Mouse (Mus musculus): ENCODE measurements around the gene Col23a1.
"Not testable (repeated sequence)": the region's sequence is repeated elsewhere in the genome, so short reads cannot be mapped to it uniquely, and the experiment has no call there.

The Col23a1 gene

DNA sequence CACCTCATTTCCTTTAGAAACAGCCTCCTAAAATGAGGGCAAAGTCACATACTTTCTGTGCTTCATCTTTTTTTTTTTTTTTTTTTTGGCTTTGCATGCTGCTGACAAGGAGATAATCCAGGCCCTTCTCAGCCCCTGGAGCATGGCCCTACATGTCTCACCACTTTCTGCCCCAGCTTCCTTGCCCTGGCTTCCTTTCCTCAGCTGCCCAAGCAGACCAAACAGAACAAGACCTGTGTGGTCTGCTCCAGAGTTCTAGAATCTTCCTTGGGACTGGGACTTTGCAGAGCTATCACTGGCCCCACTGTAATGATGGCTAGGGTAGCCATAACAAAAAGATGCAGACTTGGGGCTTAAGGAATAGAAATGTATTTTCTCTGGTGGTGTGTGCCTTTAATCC is 300.3 kb downstream of the Col23a1 start:
- DNase-seq (ENCODE audit: low read depth, low spot score) = no peak

DNA sequence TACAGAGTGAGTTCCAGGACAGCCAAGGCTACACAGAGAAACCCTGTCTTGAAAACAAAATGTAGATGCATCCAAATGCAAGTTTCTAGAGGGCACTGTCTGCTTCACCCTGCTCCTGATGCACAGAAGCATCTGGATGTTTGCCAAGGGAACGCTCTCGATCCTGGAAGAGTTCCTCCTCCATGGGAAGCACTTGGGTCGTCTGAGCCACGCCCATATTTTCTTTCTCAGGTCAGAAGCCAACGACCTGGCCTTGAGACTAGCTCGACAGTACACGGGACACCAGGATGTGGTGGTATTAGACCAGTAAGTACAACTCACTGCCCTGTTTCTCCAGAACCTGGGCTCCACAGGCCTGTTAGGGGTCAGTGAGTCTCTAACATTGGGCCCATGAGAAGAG is 301.4 kb downstream of the Col23a1 start:
- no peak for DNase-seq (ENCODE audit: low read depth, low spot score)

GRCm38 (mm10) chr11:51591915-51592314 is 302.2 kb downstream of the Col23a1 start:
- no peak for DNase-seq (ENCODE audit: low read depth, low spot score)

GRCm38 (mm10) chr11:51593368-51593767 is 303.6 kb downstream of the Col23a1 start:
- DNase-seq (ENCODE audit: low read depth, low spot score) = no peak

GRCm38 (mm10) chr11:51593849-51594248 is 304.1 kb downstream of the Col23a1 start:
- DNase-seq (ENCODE audit: low read depth, low spot score) = no peak

- DNase-seq (ENCODE audit: low read depth, low spot score) = no peak
Observed at GRCm38 (mm10) chr11:51594715-51595350, 305.1 kb downstream of the Col23a1 start.

GRCm38 (mm10) chr11:51595459-51596083 is 305.9 kb downstream of the Col23a1 start:
- no peak for DNase-seq (ENCODE audit: low read depth, low spot score)

DNA sequence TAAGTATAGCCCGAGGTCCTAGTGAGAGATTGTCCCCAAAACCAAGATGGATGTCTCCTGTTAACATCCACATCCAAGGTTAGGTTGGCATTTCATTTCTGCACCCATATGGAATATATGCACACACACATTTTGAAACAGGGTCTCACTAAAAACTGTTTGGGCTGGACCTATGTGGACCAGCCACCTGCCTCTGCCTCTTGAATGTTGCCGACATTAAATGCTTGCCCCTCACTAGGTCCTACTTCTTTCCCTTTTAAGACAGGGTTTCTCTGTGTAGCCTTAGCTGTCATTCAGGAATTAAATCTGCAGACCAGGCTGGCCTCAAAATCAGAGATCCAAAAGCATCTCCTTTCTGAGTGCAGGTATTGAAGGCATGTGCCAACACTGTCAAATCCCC is 307.8 kb downstream of the Col23a1 start:
- DNase-seq (ENCODE audit: low read depth, low spot score) = no peak

GRCm38 (mm10) chr11:51602253-51602652 is 312.5 kb downstream of the Col23a1 start:
- DNase-seq (ENCODE audit: low read depth, low spot score) = no peak

- DNase-seq (ENCODE audit: low read depth, low spot score) = peak; percentile 76
Observed at GRCm38 (mm10) chr11:51605602-51606446, 316.1 kb downstream of the Col23a1 start.

- peak; percentile 97 for DNase-seq (ENCODE audit: low read depth, low spot score)
Observed at GRCm38 (mm10) chr11:51606447-51607095, 316.9 kb downstream of the Col23a1 start, which contains the start of gene Hnrnpab. Gene Hnrnpab, minus strand, starts transcription at chr11:51606847.

DNA sequence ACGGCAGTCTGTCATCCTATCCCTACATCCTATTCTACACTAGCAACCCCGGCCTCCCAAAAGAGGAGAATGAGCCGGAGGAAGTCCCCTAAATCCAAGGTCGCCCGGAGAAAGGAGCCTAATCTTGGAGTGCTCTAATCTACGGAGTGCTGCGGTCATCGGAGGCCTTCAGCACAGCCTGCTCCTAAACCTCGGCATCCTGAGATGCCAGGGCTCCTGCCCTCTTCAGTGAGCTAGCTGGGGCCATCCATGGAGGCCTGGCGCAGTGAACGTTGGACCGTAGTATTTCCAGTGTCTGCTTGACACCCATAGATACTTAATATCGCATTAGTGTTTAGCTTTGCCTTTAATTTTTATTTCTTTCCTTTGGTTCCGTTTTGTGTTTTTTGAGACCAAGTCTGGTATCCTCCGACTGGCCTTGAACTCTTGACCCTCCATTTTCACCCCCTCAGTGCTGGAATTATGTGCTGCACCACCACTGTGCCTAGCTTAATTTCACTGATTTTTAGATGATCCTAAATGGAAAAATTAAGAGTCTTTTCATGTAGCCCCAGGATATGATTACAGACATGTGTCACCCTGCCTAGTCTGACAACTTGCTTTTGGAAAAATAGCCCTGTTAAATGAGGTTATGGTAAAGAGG is 317.5 kb downstream of the Col23a1 start:
- no peak for DNase-seq (ENCODE audit: low read depth, low spot score)

DNA sequence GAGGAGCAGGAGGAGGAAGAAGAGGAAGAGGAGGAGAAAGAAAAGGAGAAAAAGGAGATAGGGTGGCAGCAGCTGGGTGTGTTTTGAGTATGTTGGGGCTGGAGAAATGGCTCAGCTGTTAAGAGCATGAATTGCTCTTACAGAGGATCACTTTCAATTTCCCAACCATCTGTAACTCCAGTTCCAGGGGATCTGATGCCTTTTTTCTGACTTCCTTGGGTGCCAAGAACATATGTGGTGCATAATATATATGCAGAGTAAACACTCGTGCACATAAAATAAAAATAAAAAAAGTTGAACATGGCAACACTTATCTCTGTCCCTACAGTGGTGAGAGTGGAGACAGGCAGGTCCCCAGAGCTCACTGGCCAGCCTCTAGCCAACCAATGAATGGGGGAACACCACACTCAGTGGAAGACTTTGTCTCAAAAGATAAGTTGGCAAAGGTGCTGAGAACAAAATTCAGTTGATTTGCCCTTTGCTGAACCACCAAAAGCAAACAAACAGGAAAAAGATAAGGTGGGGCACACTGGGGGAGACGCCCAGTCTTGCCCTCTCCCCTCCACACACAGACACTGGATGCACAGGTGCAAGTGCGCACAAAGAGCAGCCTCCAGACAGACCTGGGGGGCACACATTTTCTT is 319.7 kb downstream of the Col23a1 start:
- DNase-seq (ENCODE audit: low read depth, low spot score) = no peak

GRCm38 (mm10) chr11:51609940-51610339 is 320.2 kb downstream of the Col23a1 start:
- not testable (repeated sequence) for DNase-seq (ENCODE audit: low read depth, low spot score)

GRCm38 (mm10) chr11:51614256-51614655 is 324.5 kb downstream of the Col23a1 start:
- DNase-seq (ENCODE audit: low read depth, low spot score) = no peak

- DNase-seq (ENCODE audit: low read depth, low spot score) = no peak
Observed at GRCm38 (mm10) chr11:51615129-51615528, 325.4 kb downstream of the Col23a1 start.

GRCm38 (mm10) chr11:51615601-51616000 is 325.9 kb downstream of the Col23a1 start:
- DNase-seq (ENCODE audit: low read depth, low spot score) = peak; percentile 73

- not testable (repeated sequence) for DNase-seq (ENCODE audit: low read depth, low spot score)
Observed at GRCm38 (mm10) chr11:51616113-51616512, 326.4 kb downstream of the Col23a1 start.

GRCm38 (mm10) chr11:51617693-51618092 is 328.0 kb downstream of the Col23a1 start:
- DNase-seq (ENCODE audit: low read depth, low spot score) = no peak

- DNase-seq (ENCODE audit: low read depth, low spot score) = no peak
Observed at GRCm38 (mm10) chr11:51618894-51619408, 329.2 kb downstream of the Col23a1 start.

Data from c-Kit-negative CD71-positive TER-119-positive erythroid progenitor cells, embryonic 14.5 days (primary cell).